Mouse (Mus musculus): ENCODE results near the gene Olfr982. TPM values are rescaled to one million over a fixed set of nuclear protein-coding genes. Genes with fewer than 3 reads are reported as not detected.

Gene Olfr982
- not detected in 2 replicates for polyA plus RNA-seq (2015; fragmentation: Nextera tagmentation; extraction: Ambion mirVana)

- Histone ChIP-seq H3K4me2 (no peak within 1 kb of the TSS), H3K27ac (replicated peaks) (no peak within 1 kb of the TSS), H3K36me3 (replicated peaks) (no peaks in the 10 kb centered on the region), H3K9ac (no peak within 1 kb of the TSS), H3K27me3 (no peaks in the 10 kb centered on the region), H3K9me3 (replicated peaks) (no peaks in the 10 kb centered on the region), H3K4me1 (replicated peaks) (no peaks in the 10 kb centered on the region), H3K4me3 (replicated peaks) (no peak within 1 kb of the TSS)
- WGBS (ENCODE audit: insufficient replicate concordance): 50% methylated on average over 2 of the region's 2 CpGs
- no peak for ATAC-seq (ENCODE audit: insufficient read depth)
Measured at GRCm38 (mm10) chr9:40073529-40073928, at the start of gene Olfr982. Gene Olfr982, plus strand, starts transcription at chr9:40073829.

GRCm38 (mm10) chr9:40050138-40050537 lies 23.5 kb upstream of the Olfr982 start:
- H3K9ac ChIP-seq: no peak overlapping the region
- no peak overlapping the region for H3K27ac ChIP-seq (replicated peaks)
- no peak overlapping the region for H3K4me2 ChIP-seq
- H3K4me3 ChIP-seq (replicated peaks): no peak overlapping the region
- H3K9me3 ChIP-seq (replicated peaks): no peaks in the 10 kb centered on the region
- H3K36me3 ChIP-seq (replicated peaks): no peaks in the 10 kb centered on the region
- H3K4me1 ChIP-seq (replicated peaks): no peaks in the 10 kb centered on the region
- WGBS (ENCODE audit: insufficient replicate concordance): 86% methylated on average over 19 of the region's 19 CpGs
- H3K27me3 ChIP-seq: no peaks in the 10 kb centered on the region
- ATAC-seq (ENCODE audit: insufficient read depth): no peak

- 50% methylated on average over 2 of the region's 2 CpGs for WGBS (ENCODE audit: insufficient replicate concordance)
Measured at GRCm38 (mm10) chr9:40093495-40093894, 19.9 kb downstream of the Olfr982 start, which contains the start of gene Olfr983. Gene Olfr983, minus strand, starts transcription at chr9:40093595.

GRCm38 (mm10) chr9:40094769-40095168 lies 21.1 kb downstream of the Olfr982 start:
- Histone ChIP-seq H3K4me1 (replicated peaks) (no peaks in the 10 kb centered on the region), H3K27ac (replicated peaks) (no peak overlapping the region), H3K27me3 (no peaks in the 10 kb centered on the region), H3K9me3 (replicated peaks) (no peaks in the 10 kb centered on the region), H3K9ac (no peak overlapping the region), H3K4me3 (replicated peaks) (no peak overlapping the region), H3K36me3 (replicated peaks) (no peaks in the 10 kb centered on the region), H3K4me2 (no peak overlapping the region)
- WGBS (ENCODE audit: insufficient replicate concordance): 40% methylated on average over 3 of the region's 3 CpGs
- no peak for ATAC-seq (ENCODE audit: insufficient read depth)

More at GRCm38 (mm10) chr9:40093495-40093894, 19.9 kb downstream of the Olfr982 start, which contains the start of gene Olfr983:
- Histone ChIP-seq H3K9me3 (replicated peaks) (no peaks in the 10 kb centered on the region), H3K4me2 (no peak within 1 kb of the TSS), H3K9ac (no peak within 1 kb of the TSS), H3K36me3 (replicated peaks) (no peaks in the 10 kb centered on the region), H3K27ac (replicated peaks) (no peak within 1 kb of the TSS), H3K27me3 (no peaks in the 10 kb centered on the region), H3K4me1 (replicated peaks) (no peaks in the 10 kb centered on the region), H3K4me3 (replicated peaks) (no peak within 1 kb of the TSS)
- ATAC-seq (ENCODE audit: insufficient read depth): no peak

GRCm38 (mm10) chr9:40114106-40114505 lies 40.5 kb downstream of the Olfr982 start, which contains the start of gene Olfr984:
Gene Olfr984, minus strand, starts transcription at chr9:40114206.
- H3K27me3 ChIP-seq: no peaks in the 10 kb centered on the region
- WGBS (ENCODE audit: insufficient replicate concordance): 50% methylated on average over 2 of the region's 2 CpGs
- no peak within 1 kb of the TSS for H3K4me3 ChIP-seq (replicated peaks)
- H3K9me3 ChIP-seq (replicated peaks): no peaks in the 10 kb centered on the region
- no peaks in the 10 kb centered on the region for H3K36me3 ChIP-seq (replicated peaks)
- no peak within 1 kb of the TSS for H3K9ac ChIP-seq
- no peaks in the 10 kb centered on the region; the same call in 1 of the 2 replicates for H3K4me1 ChIP-seq (replicated peaks)
- H3K4me2 ChIP-seq: no peak within 1 kb of the TSS
- no peak within 1 kb of the TSS for H3K27ac ChIP-seq (replicated peaks)
- ATAC-seq (ENCODE audit: insufficient read depth): no peak

GRCm38 (mm10) chr9:40116645-40117286 lies 43.1 kb downstream of the Olfr982 start:
- no peaks in the 10 kb centered on the region; the same call in 1 of the 2 replicates for H3K4me1 ChIP-seq (replicated peaks)
- H3K27ac ChIP-seq (replicated peaks): no peak overlapping the region
- no peaks in the 10 kb centered on the region for H3K9me3 ChIP-seq (replicated peaks)
- no peaks in the 10 kb centered on the region for H3K36me3 ChIP-seq (replicated peaks)
- H3K27me3 ChIP-seq: no peaks in the 10 kb centered on the region
- H3K4me2 ChIP-seq: no peak overlapping the region
- WGBS (ENCODE audit: insufficient replicate concordance): 22% methylated on average over 10 of the region's 10 CpGs
- no peak for ATAC-seq (ENCODE audit: insufficient read depth)
- no peak overlapping the region for H3K4me3 ChIP-seq (replicated peaks)
- H3K9ac ChIP-seq: no peak overlapping the region

GRCm38 (mm10) chr9:40117287-40117659 lies 43.6 kb downstream of the Olfr982 start:
- H3K4me3 ChIP-seq (replicated peaks): no peak overlapping the region
- no peaks in the 10 kb centered on the region for H3K36me3 ChIP-seq (replicated peaks)
- 59% methylated on average over 5 of the region's 5 CpGs for WGBS (ENCODE audit: insufficient replicate concordance)
- no peak overlapping the region for H3K4me2 ChIP-seq
- H3K9ac ChIP-seq: no peak overlapping the region
- H3K9me3 ChIP-seq (replicated peaks): no peaks in the 10 kb centered on the region
- no peaks in the 10 kb centered on the region for H3K27me3 ChIP-seq
- no peak overlapping the region for H3K27ac ChIP-seq (replicated peaks)
- no peaks in the 10 kb centered on the region; the same call in 1 of the 2 replicates for H3K4me1 ChIP-seq (replicated peaks)
- ATAC-seq (ENCODE audit: insufficient read depth): no peak

Other genes with a start within 250 kb of the Olfr982 start
- gene Olfr971, start 237.0 kb upstream of the Olfr982 start, polyA plus RNA-seq (2015; fragmentation: Nextera tagmentation; extraction: Ambion mirVana): not detected in 2 replicates
- gene Olfr972, start 207.4 kb upstream of the Olfr982 start, polyA plus RNA-seq (2015; fragmentation: Nextera tagmentation; extraction: Ambion mirVana): not detected in 2 replicates
- gene Olfr229, start 166.5 kb upstream of the Olfr982 start, polyA plus RNA-seq (2015; fragmentation: Nextera tagmentation; extraction: Ambion mirVana): not detected in 2 replicates
- gene Olfr974, start 136.3 kb upstream of the Olfr982 start, polyA plus RNA-seq (2015; fragmentation: Nextera tagmentation; extraction: Ambion mirVana): not detected in 2 replicates
- not detected in 2 replicates for gene Olfr975, start 121.8 kb upstream of the Olfr982 start, polyA plus RNA-seq (2015; fragmentation: Nextera tagmentation; extraction: Ambion mirVana)
- gene Olfr976, start 112.7 kb upstream of the Olfr982 start, polyA plus RNA-seq (2015; fragmentation: Nextera tagmentation; extraction: Ambion mirVana): not detected in 2 replicates
- not detected in 2 replicates for gene Olfr978, start 81.7 kb upstream of the Olfr982 start, polyA plus RNA-seq (2015; fragmentation: Nextera tagmentation; extraction: Ambion mirVana)
- gene Olfr979, start 70.4 kb upstream of the Olfr982 start, polyA plus RNA-seq (2015; fragmentation: Nextera tagmentation; extraction: Ambion mirVana): not detected in 2 replicates
- gene Olfr980, start 64.2 kb upstream of the Olfr982 start, polyA plus RNA-seq (2015; fragmentation: Nextera tagmentation; extraction: Ambion mirVana): not detected in 2 replicates
- gene Olfr981, start 52.4 kb upstream of the Olfr982 start, polyA plus RNA-seq (2015; fragmentation: Nextera tagmentation; extraction: Ambion mirVana): not detected in 2 replicates
- not detected in 2 replicates for gene Olfr983, start 19.8 kb downstream of the Olfr982 start, polyA plus RNA-seq (2015; fragmentation: Nextera tagmentation; extraction: Ambion mirVana)
- not detected in 2 replicates for gene Olfr984, start 40.4 kb downstream of the Olfr982 start, polyA plus RNA-seq (2015; fragmentation: Nextera tagmentation; extraction: Ambion mirVana)
- not detected in 2 replicates for gene Olfr985, start 56.4 kb downstream of the Olfr982 start, polyA plus RNA-seq (2015; fragmentation: Nextera tagmentation; extraction: Ambion mirVana)
- gene Tmem225, start 74.3 kb downstream of the Olfr982 start, polyA plus RNA-seq (2015; fragmentation: Nextera tagmentation; extraction: Ambion mirVana): not detected in 2 replicates
- not detected in 2 replicates for gene Olfr986, start 107.1 kb downstream of the Olfr982 start, polyA plus RNA-seq (2015; fragmentation: Nextera tagmentation; extraction: Ambion mirVana)
- 0.79 and 0.82 TPM in 2 replicates for gene Zfp202, start 118.5 kb downstream of the Olfr982 start, polyA plus RNA-seq (2015; fragmentation: Nextera tagmentation; extraction: Ambion mirVana)
- gene Scn3b, start 195.4 kb downstream of the Olfr982 start, polyA plus RNA-seq (2015; fragmentation: Nextera tagmentation; extraction: Ambion mirVana): 0.54 and 0.85 TPM in 2 replicates